In genomic region chr17:34949553-34949969, GRCm38 (mm10) we compare ENCODE assay signal across 12 mouse cellular contexts. TPM values are rescaled to one million over a fixed set of nuclear protein-coding genes. Genes with fewer than 3 reads are reported as not detected.
DNase-seq lines count a peak whose midpoint lies in the region; ATAC-seq and TF ChIP-seq lines count a peak whose summit lies in the region.
"Had no signal": no experiment of that assay in that cellular context is flagged by ENCODE, and none has a peak within 500 bp of the region (broad histone marks: within the 10 kb centered on the region; RNA-seq: fewer than 3 reads in every experiment).

No protein-coding gene starts in this region.

- no peaks in the 10 kb centered on the region for H3K9me3 ChIP-seq in kidney, embryonic 16.5 days (ENCODE audit: low read length)
- no peaks in the 10 kb centered on the region for H3K9me3 ChIP-seq in ES-E14 (ENCODE audit: control insufficient read depth, insufficient read depth, low read depth, low read length)
- no peaks in the 10 kb centered on the region for H3K9me3 ChIP-seq in embryonic facial prominence, embryonic 14.5 days (ENCODE audit: control insufficient read depth, low read length)
- H3K9me3 ChIP-seq in liver, embryonic 15.5 days (replicated peaks): no peaks in the 10 kb centered on the region
- H3K9me3 ChIP-seq: heart, embryonic 10.5 days had no signal

- H3K27ac ChIP-seq in kidney, embryonic 16.5 days (ENCODE audit: low read length): no peak overlapping the region
- H3K27ac ChIP-seq in ES-E14 (ENCODE audit: insufficient read depth, low read depth, low read length, poor library complexity, severe bottlenecking): peak overlapping the region; percentile 12
- no peak overlapping the region for H3K27ac ChIP-seq in embryonic facial prominence, embryonic 14.5 days (replicated peaks; ENCODE audit: low read depth, low read length)
- H3K27ac ChIP-seq in liver, embryonic 15.5 days (replicated peaks): peak overlapping the region; percentile 81; the same call in 1 of the 2 replicates
- H3K27ac ChIP-seq: heart, embryonic 10.5 days had no signal

- H3K27me3 ChIP-seq in kidney, embryonic 16.5 days (ENCODE audit: insufficient read depth, low read length): no peaks in the 10 kb centered on the region
- H3K27me3 ChIP-seq in embryonic facial prominence, embryonic 14.5 days (replicated peaks; ENCODE audit: control insufficient read depth, insufficient read depth, low read length): no peaks in the 10 kb centered on the region
- H3K27me3 ChIP-seq in liver, embryonic 15.5 days: no peaks in the 10 kb centered on the region

- peaks cover 9% of the 10 kb centered on the region for H3K4me1 ChIP-seq in kidney, embryonic 16.5 days (ENCODE audit: insufficient read depth, low read length)
- no peaks in the 10 kb centered on the region for H3K4me1 ChIP-seq in ES-E14 (ENCODE audit: control insufficient read depth in 2 of 2, insufficient read depth in 2 of 2, low read length in 2 of 2, poor library complexity in 1 of 2)
- H3K4me1 ChIP-seq in embryonic facial prominence, embryonic 14.5 days (ENCODE audit: control insufficient read depth, insufficient read depth, low read length): peaks cover 4% of the 10 kb centered on the region; the same call in 1 of the 2 replicates
- peaks cover 36% of the 10 kb centered on the region for H3K4me1 ChIP-seq in liver, embryonic 15.5 days (replicated peaks)

- 0 out of 2 replicates have a peak, but pooled peaks have one; percentile 12 for ATAC-seq in kidney, embryonic 16.5 days (ENCODE audit: low FRiP score, low TSS enrichment)
- ATAC-seq in embryonic facial prominence, embryonic 14.5 days (ENCODE audit: low read depth): no peak
- peak; percentile 7; the same call in 1 of the 2 replicates for ATAC-seq in liver, embryonic 15.5 days (ENCODE audit: insufficient read depth)

- 46% methylated on average over 4 of the region's 4 CpGs for WGBS in kidney, embryonic 16.5 days
- WGBS in embryonic facial prominence, embryonic 14.5 days: 40% methylated on average over 4 of the region's 4 CpGs
- WGBS in liver, embryonic 15.5 days (ENCODE audit: insufficient replicate concordance): 15% methylated on average over 4 of the region's 4 CpGs

- H3K9ac ChIP-seq in kidney, embryonic 16.5 days (replicated peaks; ENCODE audit: low read length): 0 out of 2 replicates have a peak overlapping the region, but pooled peaks have one; percentile 15
- H3K9ac ChIP-seq in ES-E14 (ENCODE audit: insufficient read depth, low read depth, low read length, poor library complexity, severe bottlenecking): peak overlapping the region; percentile 100; the same call in 1 of the 2 replicates
- H3K9ac ChIP-seq in embryonic facial prominence, embryonic 14.5 days (ENCODE audit: low read depth, low read length): no peak overlapping the region
- no peak overlapping the region for H3K9ac ChIP-seq in liver, embryonic 15.5 days

- no peak for DNase-seq in kidney, postnatal 25 days
- DNase-seq in ES-E14 (ENCODE audit: low read depth, low spot score): no peak
- no peak for DNase-seq in embryonic facial prominence, embryonic 14.5 days (ENCODE audit: low spot score)
- DNase-seq in left cerebral cortex, postnatal 14 days (ENCODE audit: low spot score in 2 of 2): no peak
- DNase-seq in cerebellum, adult 11-12 months: no peak
- DNase-seq in thymus, postnatal 36 days: no peak
- DNase-seq: kidney, postnatal 4 days had no signal

- no peak overlapping the region for H3K4me3 ChIP-seq in kidney, embryonic 16.5 days (ENCODE audit: low read length)
- peak overlapping the region in 1 of 2 experiments; percentile 97; a peak in 1 of 4 replicates for H3K4me3 ChIP-seq in ES-E14 (ENCODE audit: insufficient read depth in 1 of 2, low read depth in 1 of 2, low read length in 2 of 2, poor library complexity in 1 of 2, severe bottlenecking in 1 of 2)
- no peak overlapping the region for H3K4me3 ChIP-seq in embryonic facial prominence, embryonic 14.5 days (ENCODE audit: low read depth, low read length)
- no peak overlapping the region for H3K4me3 ChIP-seq in liver, embryonic 15.5 days (replicated peaks)

- H3K4me2 ChIP-seq in kidney, embryonic 16.5 days (replicated peaks; ENCODE audit: low read depth, low read length): no peak overlapping the region
- peak overlapping the region; percentile 91 for H3K4me2 ChIP-seq in embryonic facial prominence, embryonic 14.5 days (ENCODE audit: low read depth, low read length)
- H3K4me2 ChIP-seq in liver, embryonic 15.5 days: peak overlapping the region; percentile 5; the same call in 1 of the 2 replicates

- intact Hi-C loops in left cerebral cortex, postnatal 14 days (cut with DNase I): loop anchor here (5.0 kb wide), 1 partner anchor 97 kb away; the partner anchor contains the start of genes Nelfe and Skiv2l

- peaks cover 21% of the 10 kb centered on the region for H3K36me3 ChIP-seq in kidney, embryonic 16.5 days (ENCODE audit: insufficient read depth, low read length)
- H3K36me3 ChIP-seq in ES-E14 (ENCODE audit: control insufficient read depth, insufficient read depth, low read length, poor library complexity, severe bottlenecking): peaks cover 27% of the 10 kb centered on the region
- H3K36me3 ChIP-seq in embryonic facial prominence, embryonic 14.5 days (ENCODE audit: control insufficient read depth, insufficient read depth, low read length): peaks cover 21% of the 10 kb centered on the region
- H3K36me3 ChIP-seq in liver, embryonic 15.5 days (replicated peaks): peaks cover 17% of the 10 kb centered on the region

- in situ Hi-C loops in ES-E14 (cut with MboI; ENCODE audit: low sequenced_read_pairs in 2 of 2, unreplicated experiment in 2 of 2): no loop called here

TF ChIP-seq in ES-E14, 5 proteins besides CTCF, POLR2A, EP300 and RAD21:
- 0 out of 2 replicates have a peak, but pooled peaks have one; percentile 7 for TF ChIP-seq CHD2 (IDR thresholded peaks at IDR 0.05; ENCODE audit: low read depth, low read length)
- no peak for TF ChIP-seq HCFC1 (IDR thresholded peaks at IDR 0.05; ENCODE audit: borderline replicate concordance, insufficient read depth, low read length)
- no peak for TF ChIP-seq ZNF384 (IDR thresholded peaks at IDR 0.05; ENCODE audit: low read depth, low read length)

RNA-seq across cellular contexts. Expression of gene Hspa1b, which starts 9.5 kb away (rescaled TPM):
- 0.76 and 0.80 TPM in 2 replicates for polyA plus RNA-seq in kidney, embryonic 16.5 days (2015; fragmentation: Nextera tagmentation; extraction: Ambion mirVana)
- 11.0 and 14.6 TPM in 2 replicates for total RNA-seq in ES-E14 (2012; rRNA removed)
- 0.69 and 2.3 TPM in 2 replicates for polyA plus RNA-seq in embryonic facial prominence, embryonic 14.5 days (2014; fragmentation: Nextera tagmentation; extraction: Ambion mirVana)
- polyA plus RNA-seq in liver, embryonic 15.5 days (2015; fragmentation: Nextera tagmentation; extraction: Ambion mirVana): 0.06 and 0.14 TPM in 2 replicates
- 1 to 10 TPM; 3.3 to 3.5 TPM for total RNA-seq in left cerebral cortex, postnatal 14 days (2021)
- polyA plus RNA-seq: liver, embryonic 16.5 days had no signal

RNA-seq across cellular contexts. Expression of gene Neu1, which starts 18.5 kb away (rescaled TPM):
- polyA plus RNA-seq in kidney, embryonic 16.5 days (2015; fragmentation: Nextera tagmentation; extraction: Ambion mirVana): 50.0 and 54.1 TPM in 2 replicates
- 24.0 and 40.6 TPM in 2 replicates for total RNA-seq in ES-E14 (2012; rRNA removed)
- 15.0 and 15.4 TPM in 2 replicates for polyA plus RNA-seq in embryonic facial prominence, embryonic 14.5 days (2014; fragmentation: Nextera tagmentation; extraction: Ambion mirVana)
- 17.1 and 19.8 TPM in 2 replicates for polyA plus RNA-seq in liver, embryonic 15.5 days (2015; fragmentation: Nextera tagmentation; extraction: Ambion mirVana)
- 10 to 100 TPM; 32.1 to 32.8 TPM for total RNA-seq in left cerebral cortex, postnatal 14 days (2021)

RNA-seq across cellular contexts. Expression of gene Gm20481, which starts 20.2 kb away (rescaled TPM):
- polyA plus RNA-seq in kidney, embryonic 16.5 days (2015; fragmentation: Nextera tagmentation; extraction: Ambion mirVana): not detected in 2 replicates
- total RNA-seq in ES-E14 (2012; rRNA removed): 1.9 TPM in 1 of 2 replicates, not detected in the other
- not detected in 2 replicates for polyA plus RNA-seq in embryonic facial prominence, embryonic 14.5 days (2014; fragmentation: Nextera tagmentation; extraction: Ambion mirVana)
- 0.32 TPM in 1 of 2 replicates, not detected in the other for polyA plus RNA-seq in liver, embryonic 15.5 days (2015; fragmentation: Nextera tagmentation; extraction: Ambion mirVana)
- total RNA-seq in left cerebral cortex, postnatal 14 days (2021): not detected
- polyA plus RNA-seq: heart, embryonic 10.5 days; liver, embryonic 16.5 days; spleen, adult 2 months had no signal

RNA-seq across cellular contexts. Expression of gene Hspa1a, which starts 22.4 kb away (rescaled TPM):
- polyA plus RNA-seq in kidney, embryonic 16.5 days (2015; fragmentation: Nextera tagmentation; extraction: Ambion mirVana): 11.2 and 13.4 TPM in 2 replicates
- total RNA-seq in ES-E14 (2012; rRNA removed): 5.8 and 5.9 TPM in 2 replicates
- 7.3 TPM in 2 replicates for polyA plus RNA-seq in embryonic facial prominence, embryonic 14.5 days (2014; fragmentation: Nextera tagmentation; extraction: Ambion mirVana)
- polyA plus RNA-seq in liver, embryonic 15.5 days (2015; fragmentation: Nextera tagmentation; extraction: Ambion mirVana): 0.96 and 1.6 TPM in 2 replicates
- 1 to 10 TPM; 5.5 to 6.7 TPM for total RNA-seq in left cerebral cortex, postnatal 14 days (2021)

RNA-seq across cellular contexts. Expression of gene Hspa1l, which starts 22.9 kb away (rescaled TPM):
- 1.0 and 1.3 TPM in 2 replicates for polyA plus RNA-seq in kidney, embryonic 16.5 days (2015; fragmentation: Nextera tagmentation; extraction: Ambion mirVana)
- 0.45 and 0.48 TPM in 2 replicates for total RNA-seq in ES-E14 (2012; rRNA removed)
- 0.99 and 1.0 TPM in 2 replicates for polyA plus RNA-seq in embryonic facial prominence, embryonic 14.5 days (2014; fragmentation: Nextera tagmentation; extraction: Ambion mirVana)
- polyA plus RNA-seq in liver, embryonic 15.5 days (2015; fragmentation: Nextera tagmentation; extraction: Ambion mirVana): 0.25 and 0.31 TPM in 2 replicates
- total RNA-seq in left cerebral cortex, postnatal 14 days (2021): under 1 TPM; 0.15 TPM

Comparison
In these comparisons a context has a peak if more than half of its experiments do, and no peak if none do; other contexts are left out.
1. H3K27ac ChIP-seq: peak in ES-E14 (single experiment) and liver, embryonic 15.5 days (single experiment); none in kidney, embryonic 16.5 days (single experiment) and embryonic facial prominence, embryonic 14.5 days (single experiment).
2. H3K9ac ChIP-seq: peak in kidney, embryonic 16.5 days (single experiment) and ES-E14 (single experiment); none in embryonic facial prominence, embryonic 14.5 days (single experiment) and liver, embryonic 15.5 days (single experiment).